Mouse (Mus musculus): ENCODE data around the gene Fancm. TPM values are rescaled to one million over a fixed set of nuclear protein-coding genes. Genes with fewer than 3 reads are reported as not detected.
A peak's percentile ranks its signal among the peaks of the same experiment; 100 is the strongest.

Gene Fancm
- polyA plus RNA-seq, 2 experiments, result 8.4 to 8.6 TPM

DNA sequence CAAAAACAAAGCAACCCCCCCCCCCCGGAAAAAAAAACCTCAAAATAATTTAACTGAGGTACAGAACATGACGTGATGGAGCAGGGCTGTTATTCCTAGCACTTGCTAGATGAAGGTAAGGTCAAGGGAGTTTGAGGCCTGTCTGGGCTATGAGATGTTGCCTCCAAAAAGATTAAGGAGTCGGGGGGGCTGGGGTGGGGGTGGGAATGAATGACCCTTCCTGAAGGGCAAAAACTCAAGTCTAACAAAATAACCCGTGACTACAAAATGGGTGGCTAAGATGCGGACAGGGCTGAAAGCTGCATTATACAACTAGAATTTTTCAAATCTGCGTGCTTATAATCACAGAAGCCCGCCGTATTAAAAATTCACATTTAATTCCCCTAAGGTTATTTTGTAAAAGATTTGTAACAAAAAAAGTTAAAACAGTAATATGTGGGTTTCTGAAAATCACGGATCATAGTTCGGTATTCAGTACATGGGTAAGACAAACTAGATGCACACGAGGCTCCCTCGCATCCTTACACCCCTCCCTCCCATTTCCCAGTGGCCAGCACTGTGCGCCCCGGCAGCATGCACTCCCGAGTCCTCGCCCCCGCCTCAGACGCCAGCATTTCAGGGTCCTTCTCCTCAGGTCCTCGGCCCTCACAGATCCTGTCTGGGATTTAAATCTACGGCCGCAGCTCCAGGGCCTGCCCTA is 2.3 kb upstream of the Fancm start:
- DNase-seq (ENCODE audit: low spot score) (peak; percentile 47), ATAC-seq (ENCODE audit: low FRiP score, low read depth) (peak; percentile 58)
- peak overlapping the region; percentile 95 for H3K27ac ChIP-seq (replicated peaks; ENCODE audit: low read depth, low read length)
- H3K9me3 ChIP-seq (ENCODE audit: control insufficient read depth, low read length), result no peaks in the 10 kb centered on the region
- peaks cover 20% of the 10 kb centered on the region for H3K36me3 ChIP-seq (ENCODE audit: control insufficient read depth, insufficient read depth, low read length)
- no peak for TF ChIP-seq POLR2A (IDR thresholded peaks at IDR 0.05; ENCODE audit: borderline replicate concordance, extremely low read depth, insufficient read depth, insufficient read length)
- H3K27me3 ChIP-seq (ENCODE audit: control insufficient read depth, insufficient read depth, low read length), result no peaks in the 10 kb centered on the region
- peak overlapping the region; percentile 85 for H3K4me3 ChIP-seq (replicated peaks; ENCODE audit: low read length)
- H3K9ac ChIP-seq (ENCODE audit: low read depth, low read length, severe bottlenecking), result peak overlapping the region; percentile 91
- 4% methylated on average over 21 of the region's 21 CpGs for WGBS
- peak overlapping the region; percentile 86 for H3K4me2 ChIP-seq (replicated peaks; ENCODE audit: low read depth, low read length, severe bottlenecking)
- H3K4me1 ChIP-seq (ENCODE audit: control insufficient read depth, insufficient read depth, low read length), result peaks cover 20% of the 10 kb centered on the region

DNA sequence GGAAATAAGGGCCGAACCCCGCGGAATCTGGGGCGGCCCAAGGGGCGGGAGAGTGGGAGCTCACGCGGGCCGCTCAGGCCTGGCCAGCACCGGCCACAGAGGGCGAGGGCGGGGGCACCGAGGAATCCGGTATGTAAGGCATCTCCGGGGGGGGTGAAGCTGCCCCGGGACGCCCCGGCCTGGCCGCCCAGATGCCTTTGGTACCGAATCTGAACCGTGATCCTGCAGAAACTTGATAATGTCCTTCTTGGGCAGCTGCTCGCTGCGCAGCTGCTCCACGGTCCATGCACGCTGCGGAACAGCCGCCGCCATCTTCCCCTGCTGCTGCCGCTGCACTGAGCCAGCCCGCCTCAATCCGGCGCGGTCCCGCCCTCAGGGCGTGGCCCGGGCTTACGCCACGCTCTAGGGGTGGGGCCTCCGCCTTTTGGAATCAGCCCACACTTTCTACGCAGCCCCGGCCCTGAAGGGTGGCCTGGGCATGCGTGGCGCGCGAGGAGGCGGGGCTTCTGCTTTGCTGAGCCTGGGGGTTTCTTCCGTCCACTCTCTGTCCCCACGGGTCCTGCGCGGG is 1.7 kb upstream of the Fancm start, which contains the start of gene Fkbp3:
TSS of gene Fkbp3 (minus strand) at position 397 of the 568 bp plus-strand sequence.
- H3K27me3 ChIP-seq (ENCODE audit: control insufficient read depth, insufficient read depth, low read length), result no peaks in the 10 kb centered on the region
- H3K4me1 ChIP-seq (ENCODE audit: control insufficient read depth, insufficient read depth, low read length), result peaks cover 20% of the 10 kb centered on the region
- DNase-seq (ENCODE audit: low spot score) (peak; percentile 95), ATAC-seq (ENCODE audit: low FRiP score, low read depth) (peak; percentile 98)
- H3K4me3 ChIP-seq (replicated peaks; ENCODE audit: low read length), result peak within 1 kb of the TSS; percentile 85
- H3K36me3 ChIP-seq (ENCODE audit: control insufficient read depth, insufficient read depth, low read length), result peaks cover 15% of the 10 kb centered on the region
- H3K9ac ChIP-seq (ENCODE audit: low read depth, low read length, severe bottlenecking), result peak within 1 kb of the TSS; percentile 91
- H3K27ac ChIP-seq (replicated peaks; ENCODE audit: low read depth, low read length), result peak within 1 kb of the TSS; percentile 95
- under 1% methylated on average over 29 of the region's 49 CpGs for WGBS
- peak within 1 kb of the TSS; percentile 86 for H3K4me2 ChIP-seq (replicated peaks; ENCODE audit: low read depth, low read length, severe bottlenecking)
- peak; percentile 90; the same call in 1 of the 2 replicates for TF ChIP-seq POLR2A (IDR thresholded peaks at IDR 0.05; ENCODE audit: borderline replicate concordance, extremely low read depth, insufficient read depth, insufficient read length)
- H3K9me3 ChIP-seq (ENCODE audit: control insufficient read depth, low read length), result no peaks in the 10 kb centered on the region

DNA sequence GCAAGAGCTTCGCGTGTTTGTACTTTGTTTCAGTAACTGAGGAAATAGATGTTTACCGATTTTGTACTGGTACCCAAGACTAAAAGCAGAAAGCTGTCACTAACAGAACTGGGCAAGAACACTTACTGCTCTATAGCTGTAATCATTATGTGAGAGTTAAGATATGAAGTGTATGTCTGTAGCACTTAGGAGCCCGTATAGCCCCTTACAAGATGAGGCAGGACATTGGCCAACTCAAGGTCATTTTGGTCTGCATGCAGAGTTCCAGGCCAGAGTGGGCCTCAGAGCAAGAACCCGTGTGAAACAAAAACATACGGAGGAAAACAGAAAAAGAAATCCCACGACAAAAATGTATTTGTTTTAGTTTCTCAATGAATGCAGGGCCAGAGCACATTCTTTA is 752 bp upstream of the Fancm start:
- H3K4me1 ChIP-seq (ENCODE audit: control insufficient read depth, insufficient read depth, low read length), result peaks cover 20% of the 10 kb centered on the region
- H3K9ac ChIP-seq (ENCODE audit: low read depth, low read length, severe bottlenecking), result no peak overlapping the region
- peak overlapping the region; percentile 86 for H3K4me2 ChIP-seq (replicated peaks; ENCODE audit: low read depth, low read length, severe bottlenecking)
- peaks cover 9% of the 10 kb centered on the region; the same call in 1 of the 2 replicates for H3K36me3 ChIP-seq (ENCODE audit: control insufficient read depth, insufficient read depth, low read length)
- DNase-seq (ENCODE audit: low spot score) (no peak), ATAC-seq (ENCODE audit: low FRiP score, low read depth) (no peak)
- 39% methylated on average over 7 of the region's 7 CpGs for WGBS
- H3K9me3 ChIP-seq (ENCODE audit: control insufficient read depth, low read length), result no peaks in the 10 kb centered on the region
- peak overlapping the region; percentile 85 for H3K4me3 ChIP-seq (replicated peaks; ENCODE audit: low read length)
- H3K27ac ChIP-seq (replicated peaks; ENCODE audit: low read depth, low read length), result no peak overlapping the region
- no peaks in the 10 kb centered on the region for H3K27me3 ChIP-seq (ENCODE audit: control insufficient read depth, insufficient read depth, low read length)
- no peak for TF ChIP-seq POLR2A (IDR thresholded peaks at IDR 0.05; ENCODE audit: borderline replicate concordance, extremely low read depth, insufficient read depth, insufficient read length)

DNA sequence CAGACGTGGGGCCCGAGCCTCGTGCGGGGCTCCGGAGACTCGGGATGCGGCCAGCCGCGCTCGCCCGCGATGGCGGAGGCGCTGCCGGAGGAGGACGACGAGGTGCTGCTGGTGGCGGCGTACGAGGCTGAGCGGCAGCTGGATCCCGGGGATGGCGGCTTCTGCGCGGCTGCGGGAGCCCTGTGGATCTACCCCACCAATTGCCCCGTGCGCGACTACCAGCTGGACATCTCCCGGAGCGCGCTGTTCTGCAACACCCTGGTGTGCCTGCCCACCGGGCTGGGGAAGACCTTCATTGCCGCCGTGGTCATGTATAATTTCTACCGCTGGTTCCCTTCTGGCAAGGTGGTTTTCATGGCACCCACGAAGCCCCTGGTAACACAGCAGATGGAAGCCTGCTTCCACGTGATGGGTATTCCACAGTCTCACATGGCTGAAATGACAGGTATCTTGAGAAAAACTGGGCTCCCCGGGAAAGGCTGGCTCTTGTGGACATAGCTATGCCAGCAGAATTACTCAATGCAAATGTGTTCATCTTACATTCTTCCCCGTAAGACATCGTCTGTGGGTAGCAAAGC is 419 bp downstream of the Fancm start:
- H3K4me1 ChIP-seq (ENCODE audit: control insufficient read depth, insufficient read depth, low read length), result peaks cover 20% of the 10 kb centered on the region
- peak overlapping the region; percentile 86 for H3K4me2 ChIP-seq (replicated peaks; ENCODE audit: low read depth, low read length, severe bottlenecking)
- peak overlapping the region; percentile 82 for H3K27ac ChIP-seq (replicated peaks; ENCODE audit: low read depth, low read length)
- peaks cover 11% of the 10 kb centered on the region; the same call in 1 of the 2 replicates for H3K36me3 ChIP-seq (ENCODE audit: control insufficient read depth, insufficient read depth, low read length)
- H3K9ac ChIP-seq (ENCODE audit: low read depth, low read length, severe bottlenecking), result peak overlapping the region; percentile 77
- no peaks in the 10 kb centered on the region for H3K27me3 ChIP-seq (ENCODE audit: control insufficient read depth, insufficient read depth, low read length)
- H3K9me3 ChIP-seq (ENCODE audit: control insufficient read depth, low read length), result no peaks in the 10 kb centered on the region
- H3K4me3 ChIP-seq (replicated peaks; ENCODE audit: low read length), result peak overlapping the region; percentile 85
- no peak for TF ChIP-seq POLR2A (IDR thresholded peaks at IDR 0.05; ENCODE audit: borderline replicate concordance, extremely low read depth, insufficient read depth, insufficient read length)
- ATAC-seq (ENCODE audit: low FRiP score, low read depth) (no peak), DNase-seq (ENCODE audit: low spot score) (no peak)
- WGBS, result under 1% methylated on average over 41 of the region's 41 CpGs

DNA sequence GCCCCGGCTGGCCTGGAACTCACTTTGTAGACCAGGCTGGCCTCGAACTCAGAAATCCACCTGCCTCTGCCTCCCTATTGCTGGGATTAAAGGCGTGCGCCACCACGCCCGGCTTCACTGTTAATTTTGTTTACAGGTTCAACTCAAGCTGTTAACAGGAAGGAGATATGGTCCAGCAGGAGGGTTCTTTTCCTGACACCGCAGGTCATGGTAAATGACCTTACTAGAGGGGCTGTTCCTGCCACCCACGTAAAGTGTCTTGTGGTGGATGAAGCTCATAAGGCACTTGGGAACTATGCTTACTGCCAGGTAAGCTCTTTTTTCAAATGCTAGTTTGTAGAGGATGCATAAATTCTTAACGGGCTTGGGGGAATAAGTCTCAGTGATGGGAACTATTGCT is 1.5 kb downstream of the Fancm start:
- Histone ChIP-seq H3K4me2 (replicated peaks; ENCODE audit: low read depth, low read length, severe bottlenecking) (peak overlapping the region; percentile 86), H3K27ac (replicated peaks; ENCODE audit: low read depth, low read length) (no peak overlapping the region), H3K4me3 (replicated peaks; ENCODE audit: low read length) (peak overlapping the region; percentile 85), H3K4me1 (ENCODE audit: control insufficient read depth, insufficient read depth, low read length) (peaks cover 20% of the 10 kb centered on the region), H3K27me3 (ENCODE audit: control insufficient read depth, insufficient read depth, low read length) (no peaks in the 10 kb centered on the region), H3K9me3 (ENCODE audit: control insufficient read depth, low read length) (no peaks in the 10 kb centered on the region), H3K36me3 (ENCODE audit: control insufficient read depth, insufficient read depth, low read length) (peaks cover 13% of the 10 kb centered on the region; the same call in 1 of the 2 replicates), H3K9ac (ENCODE audit: low read depth, low read length, severe bottlenecking) (peak overlapping the region; percentile 77; the same call in 1 of the 2 replicates)
- TF ChIP-seq POLR2A (IDR thresholded peaks at IDR 0.05; ENCODE audit: borderline replicate concordance, extremely low read depth, insufficient read depth, insufficient read length), result no peak
- ATAC-seq (ENCODE audit: low FRiP score, low read depth) (no peak), DNase-seq (ENCODE audit: low spot score) (no peak)
- 76% methylated on average over 9 of the region's 9 CpGs for WGBS
